Mouse (Mus musculus): ENCODE measurements around the gene Cybrd1.

- TF ChIP-seq POLR2A (IDR thresholded peaks at IDR 0.05; ENCODE audit: insufficient read depth, low read length) (no peak), CTCF (IDR thresholded peaks at IDR 0.05; ENCODE audit: low read depth, low read length) (no peak), EP300 (IDR thresholded peaks at IDR 0.05; ENCODE audit: insufficient read depth, low read depth, low read length) (no peak)
These were observed at the start of gene Cybrd1 for GRCm38 (mm10) chr2:71117797-71118708.

All from ES-Bruce4 (cell line).